Mouse (Mus musculus) CD8-positive naive resting alpha-beta T cell, adult 57 days (primary cell): ENCODE data around the gene Copz2. TPM values are rescaled to one million over a fixed set of nuclear protein-coding genes. Genes with fewer than 3 reads are reported as not detected.

Source experiments
- total RNA-seq: library from RNA; stranded (reverse); gene quantifications from one replicate; pipeline ENCODE4 v1.2.4, GENCODE M21; 2023

Gene Copz2
- 1.0 TPM for total RNA-seq

DNA sequence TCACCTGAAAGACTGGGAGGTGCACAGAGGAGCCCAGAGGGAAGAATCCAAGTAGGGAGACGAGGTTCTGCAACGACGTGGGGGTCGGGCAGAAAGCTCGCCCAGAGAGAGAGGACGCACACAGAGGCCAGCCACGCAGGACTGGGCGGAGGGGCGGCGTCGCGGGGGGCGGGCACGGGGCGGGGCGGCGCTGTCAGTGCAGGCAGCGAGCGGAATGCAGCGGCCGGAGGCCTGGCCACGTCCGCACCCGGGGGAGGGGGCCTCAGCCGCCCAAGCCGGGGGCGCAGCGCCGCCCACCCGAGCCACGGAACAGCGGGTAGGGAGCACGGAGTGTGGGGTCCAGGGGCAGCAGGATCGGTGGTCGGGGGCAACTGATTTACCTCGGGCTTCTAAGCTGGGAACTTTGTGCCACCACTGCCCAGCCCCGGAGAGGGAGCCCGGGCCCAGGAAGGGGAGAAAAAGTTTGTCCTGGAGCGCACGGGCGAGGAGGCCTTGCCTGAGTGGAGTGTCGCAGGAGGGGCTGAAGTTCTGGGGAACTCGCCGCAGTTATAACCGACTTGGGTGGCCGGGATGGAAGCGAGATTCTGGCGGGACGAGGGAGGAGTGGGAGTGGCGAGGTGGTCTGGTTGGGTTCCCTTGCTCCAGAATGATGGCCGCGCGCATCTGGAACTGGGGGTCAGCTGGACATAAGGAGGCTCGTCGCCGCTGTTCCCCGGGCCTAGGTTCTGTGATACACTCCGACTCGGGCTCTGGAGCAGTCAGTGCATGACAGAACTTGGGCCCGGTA is at the start of gene Copz2:
Gene Copz2 (plus strand): TSS at position 190 of the 787 bp plus-strand sequence.

GRCm38 (mm10) chr11:96829813-96830538 is 19.7 kb upstream of the Copz2 start, which contains the start of gene Nfe2l1:
TSS of gene Nfe2l1 (minus strand) at chr11:96829968.

Other genes starting within 250 kb of the Copz2 start
- 39.3 TPM for gene Snx11, start 72.3 kb upstream of the Copz2 start, total RNA-seq
- gene Cbx1, start 60.7 kb upstream of the Copz2 start, total RNA-seq: 44.4 TPM
- 58.0 TPM for gene Nfe2l1, start 19.9 kb upstream of the Copz2 start, total RNA-seq
- gene Cdk5rap3, start 66.6 kb downstream of the Copz2 start, total RNA-seq: 40.0 TPM
- not detected for gene Prr15l, start 78.2 kb downstream of the Copz2 start, total RNA-seq
- 24.1 TPM for gene Pnpo, start 94.1 kb downstream of the Copz2 start, total RNA-seq
- 59.5 TPM for gene Sp2, start 133.1 kb downstream of the Copz2 start, total RNA-seq
- gene Sp6, start 163.5 kb downstream of the Copz2 start, total RNA-seq: 0.73 TPM
- gene Scrn2, start 180.1 kb downstream of the Copz2 start, total RNA-seq: 5.8 TPM
- not detected for gene Lrrc46, start 191.5 kb downstream of the Copz2 start, total RNA-seq
- 44.2 TPM for gene Mrpl10, start 191.7 kb downstream of the Copz2 start, total RNA-seq
- 34.8 TPM for gene Osbpl7, start 200.8 kb downstream of the Copz2 start, total RNA-seq